Mouse (Mus musculus): Measurements from ENCODE around the gene Cldnd1. TPM values are rescaled to one million over a fixed set of nuclear protein-coding genes. Genes with fewer than 3 reads are reported as not detected.

The Cldnd1 gene
- polyA plus RNA-seq, 1 experiment, result 0.21 TPM

GRCm38 (mm10) chr16:58689555-58690169, 38.0 kb upstream of the Cldnd1 start:
- TF ChIP-seq TAL1 (IDR thresholded peaks at IDR 0.05; ENCODE audit: low read length) (no peak), GATA1 (IDR thresholded peaks at IDR 0.05; ENCODE audit: low read length) (no peak)
- peaks cover 11% of the 10 kb centered on the region for H3K36me3 ChIP-seq (ENCODE audit: control insufficient read depth)
- H3K4me3 ChIP-seq (replicated peaks), result no peak overlapping the region
- peaks cover 6% of the 10 kb centered on the region for H3K27me3 ChIP-seq (ENCODE audit: control insufficient read depth)
- H3K9me3 ChIP-seq (ENCODE audit: control insufficient read depth, low read length), result no peaks in the 10 kb centered on the region; the same call in 1 of the 2 replicates
- H3K4me1 ChIP-seq (ENCODE audit: control insufficient read depth), result peaks cover 9% of the 10 kb centered on the region

- no peak for TF ChIP-seq TAL1 (IDR thresholded peaks at IDR 0.05; ENCODE audit: low read length)
- TF ChIP-seq GATA1 (IDR thresholded peaks at IDR 0.05; ENCODE audit: low read length), result no peak
- peaks cover 7% of the 10 kb centered on the region for H3K4me1 ChIP-seq (ENCODE audit: control insufficient read depth)
- peaks cover 6% of the 10 kb centered on the region for H3K27me3 ChIP-seq (ENCODE audit: control insufficient read depth)
- no peak overlapping the region for H3K4me3 ChIP-seq (replicated peaks)
- no peaks in the 10 kb centered on the region; the same call in 1 of the 2 replicates for H3K9me3 ChIP-seq (ENCODE audit: control insufficient read depth, low read length)
- peaks cover 11% of the 10 kb centered on the region for H3K36me3 ChIP-seq (ENCODE audit: control insufficient read depth)
These were observed 37.4 kb upstream of the Cldnd1 start for GRCm38 (mm10) chr16:58690322-58690732.

- Histone ChIP-seq H3K27me3 (ENCODE audit: control insufficient read depth) (peaks cover 10% of the 10 kb centered on the region), H3K9me3 (ENCODE audit: control insufficient read depth, low read length) (no peaks in the 10 kb centered on the region), H3K4me3 (replicated peaks) (no peak overlapping the region), H3K36me3 (ENCODE audit: control insufficient read depth) (no peaks in the 10 kb centered on the region), H3K4me1 (ENCODE audit: control insufficient read depth) (no peaks in the 10 kb centered on the region)
- TF ChIP-seq GATA1 (IDR thresholded peaks at IDR 0.05; ENCODE audit: low read length) (no peak), TAL1 (IDR thresholded peaks at IDR 0.05; ENCODE audit: low read length) (no peak)
These were observed 33.6 kb upstream of the Cldnd1 start for GRCm38 (mm10) chr16:58694091-58694490.

GRCm38 (mm10) chr16:58696796-58697195, 30.9 kb upstream of the Cldnd1 start:
- peaks cover 12% of the 10 kb centered on the region for H3K27me3 ChIP-seq (ENCODE audit: control insufficient read depth)
- H3K4me1 ChIP-seq (ENCODE audit: control insufficient read depth), result no peaks in the 10 kb centered on the region
- TF ChIP-seq GATA1 (IDR thresholded peaks at IDR 0.05; ENCODE audit: low read length) (no peak), TAL1 (IDR thresholded peaks at IDR 0.05; ENCODE audit: low read length) (no peak)
- H3K36me3 ChIP-seq (ENCODE audit: control insufficient read depth), result no peaks in the 10 kb centered on the region
- no peaks in the 10 kb centered on the region for H3K9me3 ChIP-seq (ENCODE audit: control insufficient read depth, low read length)
- H3K4me3 ChIP-seq (replicated peaks), result no peak overlapping the region

- no peaks in the 10 kb centered on the region for H3K9me3 ChIP-seq (ENCODE audit: control insufficient read depth, low read length)
- H3K27me3 ChIP-seq (ENCODE audit: control insufficient read depth), result peaks cover 12% of the 10 kb centered on the region
- no peaks in the 10 kb centered on the region for H3K36me3 ChIP-seq (ENCODE audit: control insufficient read depth)
- H3K4me3 ChIP-seq (replicated peaks), result no peak overlapping the region
- no peak for TF ChIP-seq GATA1 (IDR thresholded peaks at IDR 0.05; ENCODE audit: low read length)
- TF ChIP-seq TAL1 (IDR thresholded peaks at IDR 0.05; ENCODE audit: low read length), result no peak
- H3K4me1 ChIP-seq (ENCODE audit: control insufficient read depth), result no peaks in the 10 kb centered on the region
These were observed 30.4 kb upstream of the Cldnd1 start for GRCm38 (mm10) chr16:58697261-58697660.

- TF ChIP-seq GATA1 (IDR thresholded peaks at IDR 0.05; ENCODE audit: low read length) (no peak), TAL1 (IDR thresholded peaks at IDR 0.05; ENCODE audit: low read length) (no peak)
- no peak overlapping the region for H3K4me3 ChIP-seq (replicated peaks)
- H3K36me3 ChIP-seq (ENCODE audit: control insufficient read depth), result no peaks in the 10 kb centered on the region
- no peaks in the 10 kb centered on the region for H3K9me3 ChIP-seq (ENCODE audit: control insufficient read depth, low read length)
- H3K27me3 ChIP-seq (ENCODE audit: control insufficient read depth), result peaks cover 16% of the 10 kb centered on the region
- H3K4me1 ChIP-seq (ENCODE audit: control insufficient read depth), result no peaks in the 10 kb centered on the region
These were observed 27.5 kb upstream of the Cldnd1 start for GRCm38 (mm10) chr16:58700174-58700573.

GRCm38 (mm10) chr16:58700816-58701424, 26.8 kb upstream of the Cldnd1 start:
- no peak overlapping the region for H3K4me3 ChIP-seq (replicated peaks)
- H3K27me3 ChIP-seq (ENCODE audit: control insufficient read depth), result peaks cover 16% of the 10 kb centered on the region
- no peak for TF ChIP-seq TAL1 (IDR thresholded peaks at IDR 0.05; ENCODE audit: low read length)
- no peak for TF ChIP-seq GATA1 (IDR thresholded peaks at IDR 0.05; ENCODE audit: low read length)
- no peaks in the 10 kb centered on the region for H3K36me3 ChIP-seq (ENCODE audit: control insufficient read depth)
- H3K9me3 ChIP-seq (ENCODE audit: control insufficient read depth, low read length), result no peaks in the 10 kb centered on the region
- H3K4me1 ChIP-seq (ENCODE audit: control insufficient read depth), result no peaks in the 10 kb centered on the region

- H3K27me3 ChIP-seq (ENCODE audit: control insufficient read depth), result peaks cover 14% of the 10 kb centered on the region
- no peaks in the 10 kb centered on the region for H3K36me3 ChIP-seq (ENCODE audit: control insufficient read depth)
- no peak overlapping the region for H3K4me3 ChIP-seq (replicated peaks)
- TF ChIP-seq GATA1 (IDR thresholded peaks at IDR 0.05; ENCODE audit: low read length) (no peak), TAL1 (IDR thresholded peaks at IDR 0.05; ENCODE audit: low read length) (no peak)
- no peaks in the 10 kb centered on the region for H3K9me3 ChIP-seq (ENCODE audit: control insufficient read depth, low read length)
- H3K4me1 ChIP-seq (ENCODE audit: control insufficient read depth), result no peaks in the 10 kb centered on the region
These were observed 25.9 kb upstream of the Cldnd1 start for GRCm38 (mm10) chr16:58701779-58702178.

- Histone ChIP-seq H3K9me3 (ENCODE audit: control insufficient read depth, low read length) (no peaks in the 10 kb centered on the region), H3K36me3 (ENCODE audit: control insufficient read depth) (no peaks in the 10 kb centered on the region), H3K4me3 (replicated peaks) (no peak overlapping the region), H3K4me1 (ENCODE audit: control insufficient read depth) (no peaks in the 10 kb centered on the region), H3K27me3 (ENCODE audit: control insufficient read depth) (peaks cover 12% of the 10 kb centered on the region)
- TF ChIP-seq TAL1 (IDR thresholded peaks at IDR 0.05; ENCODE audit: low read length) (no peak), GATA1 (IDR thresholded peaks at IDR 0.05; ENCODE audit: low read length) (no peak)
These were observed 25.3 kb upstream of the Cldnd1 start for GRCm38 (mm10) chr16:58702329-58702932.

All from erythroblast, embryonic 14.5 days (primary cell).